Mouse (Mus musculus) lung, embryonic 14.5 days (tissue): ENCODE results near the gene Mthfsd. TPM values are rescaled to one million over a fixed set of nuclear protein-coding genes. Genes with fewer than 3 reads are reported as not detected.

Source experiments
- ATAC-seq: fragments of 200-750 bp; cut with Nextera tagmentation; 2 replicates; pipeline ENCODE4 v1.8.0; 2017; ENCODE audit warnings: mild to moderate bottlenecking, moderate TSS enrichment, moderate library complexity; ENCODE audit not compliant: insufficient read depth
- DNase-seq: peaks from one replicate; pipeline ENCODE4 v3.0.0-alpha.2; 2015
- H3K27ac ChIP-seq: fragments of 300-500 bp; sonication (generic); 2 replicates; pipeline ENCODE4 v1.5.1; 2014; ENCODE audit warnings: low read depth, mild to moderate bottlenecking, moderate library complexity
- H3K27me3 ChIP-seq: fragments of 300-500 bp; sonication (generic); 2 replicates; pipeline ENCODE4 v1.6.1; 2014; ENCODE audit warnings: low read length, control low read depth; ENCODE audit not compliant: insufficient read depth
- H3K36me3 ChIP-seq: fragments of 300-500 bp; sonication (generic); 2 replicates; pipeline ENCODE4 v1.6.1; 2014; ENCODE audit warnings: control low read depth; ENCODE audit not compliant: insufficient read depth
- H3K4me1 ChIP-seq: fragments of 300-500 bp; sonication (generic); 2 replicates; pipeline ENCODE4 v1.6.1; 2014; ENCODE audit warnings: antibody characterized with exemption, control low read depth; ENCODE audit not compliant: insufficient read depth
- H3K4me2 ChIP-seq: fragments of 300-500 bp; sonication (generic); 2 replicates; pipeline ENCODE4 v1.6.1; 2014; ENCODE audit warnings: mild to moderate bottlenecking
- H3K4me3 ChIP-seq: fragments of 300-500 bp; sonication (generic); 2 replicates; pipeline ENCODE4 v1.5.1; 2014; ENCODE audit warnings: low read depth, low read length
- H3K9ac ChIP-seq: fragments of 300-500 bp; sonication (generic); 2 replicates; pipeline ENCODE4 v1.6.1; 2014
- H3K9me3 ChIP-seq: fragments of 300-500 bp; sonication (generic); 2 replicates; pipeline ENCODE4 v1.6.1; 2016; ENCODE audit warnings: low read depth, low read length, control low read depth
- CTCF ChIP-seq: IDR thresholded peaks from 2 replicates; pipeline ENCODE4 v1.5.1; 2016; ENCODE audit warnings: antibody characterized with exemption, low read depth
- WGBS: fragments of 180-500 bp; shearing (Covaris S2); extraction: QIAGEN DNeasy Blood & Tissue Kit; methylation state at CpG from one replicate; pipeline ENCODE4 v1.1.7; 2014; 5-methylcytosine and 5-hydroxymethylcytosine counted together
- microRNA-seq: library from miRNA; unstranded; fragments of <30 nt; microRNA quantifications from one replicate; pipeline ENCODE4, GENCODE M21; 2016; ENCODE audit warnings: borderline number of aligned reads
- polyA plus RNA-seq: library from polyadenylated mRNA; unstranded; fragments of >200 nt; fragmentation: Nextera tagmentation; extraction: Ambion mirVana; gene quantifications from 2 replicates; pipeline ENCODE4 v1.2.1, GENCODE M21; 2014

Mthfsd gene
- polyA plus RNA-seq, 1 experiment from 2014 or later = 63.1 TPM

DNA sequence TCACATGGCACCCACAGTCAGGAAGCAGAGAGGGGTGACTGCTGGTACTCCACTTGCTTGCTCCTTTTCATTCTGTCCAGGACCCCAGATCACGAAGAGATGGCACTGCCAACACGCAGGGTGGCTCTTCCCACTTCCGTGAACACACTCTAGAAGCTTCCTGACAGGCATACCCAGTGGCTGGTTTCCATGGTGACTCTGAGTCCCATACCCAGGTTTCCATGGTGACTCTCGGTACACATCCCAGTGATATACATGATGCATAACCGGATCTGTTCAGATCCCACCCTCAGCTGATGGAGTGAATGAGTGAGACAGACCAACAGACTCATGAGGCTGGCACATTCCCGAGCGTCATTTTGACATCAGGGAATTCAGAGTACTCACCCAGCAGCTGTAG is 49.1 kb downstream of the Mthfsd start:
- no peaks in the 10 kb centered on the region for H3K27me3 ChIP-seq
- DNase-seq = no peak
- H3K4me2 ChIP-seq = no peak overlapping the region
- no peak overlapping the region for H3K27ac ChIP-seq
- no peak for TF ChIP-seq CTCF
- no peaks in the 10 kb centered on the region for H3K4me1 ChIP-seq
- WGBS = 74% methylated on average over 7 of the region's 7 CpGs
- H3K9me3 ChIP-seq = no peaks in the 10 kb centered on the region
- peaks cover 62% of the 10 kb centered on the region for H3K36me3 ChIP-seq
- no peak for ATAC-seq
- H3K4me3 ChIP-seq = no peak overlapping the region
- H3K9ac ChIP-seq = no peak overlapping the region

DNA sequence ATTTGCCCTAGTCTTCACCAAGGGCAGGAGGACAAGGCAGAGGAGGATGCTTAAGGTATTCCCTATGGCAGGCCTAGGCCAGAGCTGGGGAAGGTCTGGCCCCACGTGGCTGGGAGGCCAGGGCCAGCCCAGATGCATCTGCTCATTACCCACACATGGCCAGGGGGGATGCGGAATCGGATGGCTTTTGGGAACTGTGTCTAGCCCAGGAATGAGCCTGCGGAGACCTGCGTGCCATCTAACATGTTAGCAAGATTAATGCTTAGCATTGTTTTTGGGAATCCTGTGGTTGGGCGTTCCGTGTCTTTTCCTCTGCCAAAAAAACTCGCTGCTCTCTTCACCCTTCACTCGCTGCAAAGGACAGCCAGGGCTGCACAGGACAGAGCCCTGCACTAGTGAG is 50.1 kb downstream of the Mthfsd start:
- H3K27ac ChIP-seq = no peak overlapping the region
- H3K4me2 ChIP-seq = no peak overlapping the region
- no peaks in the 10 kb centered on the region for H3K4me1 ChIP-seq
- WGBS = 63% methylated on average over 9 of the region's 9 CpGs
- no peak for ATAC-seq
- TF ChIP-seq CTCF = no peak
- H3K9me3 ChIP-seq = no peaks in the 10 kb centered on the region
- H3K9ac ChIP-seq = no peak overlapping the region
- no peak for DNase-seq
- H3K27me3 ChIP-seq = no peaks in the 10 kb centered on the region
- H3K4me3 ChIP-seq = no peak overlapping the region
- peaks cover 52% of the 10 kb centered on the region for H3K36me3 ChIP-seq

GRCm38 (mm10) chr8:121047441-121047840 is 60.8 kb downstream of the Mthfsd start:
- H3K36me3 ChIP-seq = no peaks in the 10 kb centered on the region
- peak; percentile 36 for TF ChIP-seq CTCF
- no peak overlapping the region for H3K4me3 ChIP-seq
- no peaks in the 10 kb centered on the region for H3K9me3 ChIP-seq
- no peak for DNase-seq
- H3K9ac ChIP-seq = no peak overlapping the region
- peaks cover 8% of the 10 kb centered on the region; the same call in 1 of the 2 replicates for H3K4me1 ChIP-seq
- H3K27me3 ChIP-seq = no peaks in the 10 kb centered on the region
- no peak overlapping the region for H3K27ac ChIP-seq
- H3K4me2 ChIP-seq = no peak overlapping the region
- WGBS = 59% methylated on average over 9 of the region's 9 CpGs
- ATAC-seq = no peak

GRCm38 (mm10) chr8:121043719-121044440 is 64.3 kb downstream of the Mthfsd start:
- Histone ChIP-seq H3K36me3 (no peaks in the 10 kb centered on the region), H3K27me3 (no peaks in the 10 kb centered on the region), H3K4me2 (peak overlapping the region; percentile 34), H3K4me3 (no peak overlapping the region), H3K9ac (no peak overlapping the region), H3K27ac (no peak overlapping the region), H3K4me1 (peaks cover 8% of the 10 kb centered on the region; the same call in 1 of the 2 replicates), H3K9me3 (no peaks in the 10 kb centered on the region)
- no peak for TF ChIP-seq CTCF
- peak; percentile 41; the same call in 1 of the 2 replicates for ATAC-seq
- peak; percentile 67 for DNase-seq
- 6% methylated on average over 19 of the region's 19 CpGs for WGBS

Small RNA genes lying within 50 kb of the gene (microRNA-seq; reads per million reads assigned to microRNA genes)
- not detected for gene Gm27530

Other genes with a start within 250 kb of the Mthfsd start
- 167 and 180 TPM in 2 replicates for gene Foxf1, start 24.0 kb downstream of the Mthfsd start, polyA plus RNA-seq
- gene Foxc2, start 7.8 kb upstream of the Mthfsd start, polyA plus RNA-seq = 1.1 and 1.9 TPM in 2 replicates
- gene Foxl1, start 19.5 kb upstream of the Mthfsd start, polyA plus RNA-seq = 6.8 and 7.9 TPM in 2 replicates